Mouse (Mus musculus): ENCODE data around the gene Sp100.
"Not testable (repeated sequence)": the region's sequence is repeated elsewhere in the genome, so short reads cannot be mapped to it uniquely, and the experiment has no call there.

The Sp100 gene

GRCm38 (mm10) chr1:85649881-85650280, at the start of gene Sp100:
Gene Sp100, plus strand, starts transcription at chr1:85649988.
- DNase-seq = peak; percentile 54

DNA sequence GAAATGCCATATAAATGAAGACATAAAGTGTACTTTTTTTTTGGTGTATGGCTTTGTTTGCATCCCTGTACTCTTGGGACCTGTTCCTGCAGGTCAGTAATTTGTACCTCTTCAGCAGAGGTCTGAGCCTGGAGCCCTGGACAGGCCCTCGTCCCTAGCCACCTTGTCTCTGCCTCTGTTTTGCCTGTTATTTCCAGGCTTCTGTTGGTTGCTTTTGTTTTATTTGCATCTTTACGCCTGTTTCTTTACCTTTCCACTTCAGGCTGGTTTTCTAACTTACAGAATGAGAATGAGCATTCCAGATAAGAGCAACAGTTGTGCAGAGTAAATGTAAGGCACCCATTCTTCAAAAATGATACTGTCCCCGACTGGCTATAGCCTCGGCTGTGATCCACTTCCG, 49.7 kb upstream of the Sp100 start, which contains the start of gene Sp140:
Sp140 (plus strand) TSS at position 301 of the 400 bp plus-strand sequence.
- not testable (repeated sequence) for DNase-seq

- peak; percentile 68 to 71 for DNase-seq
These were observed 49.0 kb upstream of the Sp100 start for GRCm38 (mm10) chr1:85600794-85601193.

DNA sequence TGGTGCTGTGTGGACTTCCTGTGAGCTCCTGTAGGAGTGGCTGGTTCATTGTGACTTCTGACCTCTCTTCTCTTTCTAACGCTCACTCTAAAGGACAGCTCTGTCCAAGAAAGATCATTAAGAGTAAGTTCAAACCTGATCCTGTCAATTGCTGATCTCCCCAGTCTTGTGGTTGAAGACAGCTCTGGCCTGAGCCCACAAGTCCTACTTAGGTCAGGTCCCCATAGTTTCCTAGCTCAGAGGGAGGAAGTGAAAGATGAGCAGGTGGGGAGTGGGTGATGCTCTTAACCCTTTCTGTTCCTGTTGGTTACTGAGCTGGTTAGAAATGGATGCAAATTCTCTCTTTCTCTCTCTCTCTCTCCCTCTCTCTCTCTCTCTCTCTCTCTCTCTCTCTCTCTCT, 45.4 kb upstream of the Sp100 start:
- DNase-seq = not testable (repeated sequence)

- DNase-seq = peak; percentile 60 to 68
These were observed 41.4 kb upstream of the Sp100 start for GRCm38 (mm10) chr1:85608361-85608760.

DNA sequence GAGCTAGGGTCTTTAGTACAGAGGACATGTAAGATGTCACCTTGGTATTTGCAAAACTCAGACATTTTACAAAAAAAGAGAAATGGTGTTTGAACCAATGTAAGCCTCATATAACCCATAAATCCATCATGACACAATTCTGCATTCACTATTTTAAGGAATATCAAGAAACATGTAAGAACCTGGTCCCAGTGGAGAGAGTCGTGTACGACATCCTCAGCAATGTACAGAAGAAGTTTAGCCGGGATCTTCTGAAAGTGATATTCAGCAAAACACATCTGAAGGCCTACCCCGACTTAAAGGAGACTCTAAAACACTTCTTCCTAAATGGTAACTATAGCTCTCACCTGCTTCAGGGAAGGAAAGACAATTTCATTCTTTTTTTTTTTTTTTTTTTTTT, 39.2 kb upstream of the Sp100 start:
- not testable (repeated sequence) for DNase-seq

DNA sequence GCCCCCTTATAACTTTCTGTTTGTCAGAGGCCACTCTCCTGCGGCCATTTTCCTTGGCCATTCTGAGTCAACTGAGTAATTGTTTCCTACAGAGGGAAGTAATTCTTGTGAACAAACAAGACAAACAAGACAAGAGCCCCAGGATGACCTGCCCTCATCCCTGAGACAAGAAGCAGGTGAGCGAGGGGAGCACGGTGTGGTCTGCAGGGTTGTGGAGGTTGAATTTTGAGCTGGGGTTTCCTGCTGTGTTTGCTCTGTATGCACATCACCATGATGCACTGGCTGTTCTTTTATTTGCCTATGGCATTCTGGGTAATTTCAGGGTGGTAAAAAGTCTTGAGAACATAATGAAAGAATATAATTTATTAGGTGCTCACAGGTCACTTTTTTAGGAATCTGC, 34.7 kb upstream of the Sp100 start:
- not testable (repeated sequence) for DNase-seq

DNA sequence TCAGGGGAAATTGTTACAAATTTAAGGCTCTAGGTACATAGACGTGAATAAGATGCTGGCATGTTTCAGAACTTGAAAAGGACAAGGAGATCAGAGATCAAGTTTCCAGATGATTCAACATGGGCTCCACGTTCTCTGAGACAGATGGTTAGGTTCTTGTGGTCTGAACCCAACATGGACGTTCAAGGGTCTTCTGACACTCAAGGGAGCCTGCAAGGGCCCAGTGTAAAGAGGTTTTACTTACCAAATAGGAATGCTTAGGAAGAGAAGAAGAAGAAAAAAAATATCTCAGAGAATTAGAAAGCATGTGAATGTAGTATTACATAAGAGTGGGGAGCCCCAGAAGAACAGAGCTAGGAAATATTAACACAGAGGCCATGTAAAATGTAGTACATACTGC, 34.0 kb upstream of the Sp100 start:
- not testable (repeated sequence) for DNase-seq

- DNase-seq = not testable (repeated sequence)
These were observed 32.6 kb upstream of the Sp100 start for GRCm38 (mm10) chr1:85617161-85617560.

DNA sequence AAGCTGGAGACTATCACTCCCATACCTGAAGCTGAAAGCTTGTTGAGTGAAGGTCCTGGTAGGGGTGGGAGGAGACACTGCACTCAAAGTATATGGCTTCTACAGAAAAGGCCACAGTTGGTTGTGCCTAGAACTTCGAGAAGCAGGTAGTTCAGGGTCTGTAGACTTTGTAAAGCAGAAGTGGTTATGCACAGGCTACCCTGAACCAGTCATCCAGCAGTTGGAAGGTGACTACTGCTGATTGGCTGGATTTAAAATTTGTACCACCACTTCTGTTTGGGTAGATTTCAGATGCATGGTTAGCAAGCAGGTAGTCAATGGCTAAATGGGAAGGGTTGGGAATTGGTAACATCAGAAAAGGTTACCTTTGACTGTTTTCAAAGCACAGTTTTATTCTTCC, 31.1 kb upstream of the Sp100 start:
- peak; percentile 46 to 51 for DNase-seq

- not testable (repeated sequence) for DNase-seq
These were observed 12.9 kb upstream of the Sp100 start for GRCm38 (mm10) chr1:85636936-85637335.

- not testable (repeated sequence) for DNase-seq
These were observed 11.6 kb upstream of the Sp100 start for GRCm38 (mm10) chr1:85638144-85638543.

GRCm38 (mm10) chr1:85650524-85650923, 736 bp downstream of the Sp100 start:
- DNase-seq = peak in 1 of 2 experiments; percentile 19

- not testable (repeated sequence) for DNase-seq
These were observed 2.0 kb downstream of the Sp100 start for GRCm38 (mm10) chr1:85651770-85652275.

- DNase-seq = not testable (repeated sequence)
These were observed 7.4 kb downstream of the Sp100 start for GRCm38 (mm10) chr1:85657211-85657610.

- no peak for DNase-seq
These were observed 14.5 kb downstream of the Sp100 start for GRCm38 (mm10) chr1:85664266-85664665.

- no peak for DNase-seq
These were observed 30.4 kb downstream of the Sp100 start for GRCm38 (mm10) chr1:85680226-85680625.

DNA sequence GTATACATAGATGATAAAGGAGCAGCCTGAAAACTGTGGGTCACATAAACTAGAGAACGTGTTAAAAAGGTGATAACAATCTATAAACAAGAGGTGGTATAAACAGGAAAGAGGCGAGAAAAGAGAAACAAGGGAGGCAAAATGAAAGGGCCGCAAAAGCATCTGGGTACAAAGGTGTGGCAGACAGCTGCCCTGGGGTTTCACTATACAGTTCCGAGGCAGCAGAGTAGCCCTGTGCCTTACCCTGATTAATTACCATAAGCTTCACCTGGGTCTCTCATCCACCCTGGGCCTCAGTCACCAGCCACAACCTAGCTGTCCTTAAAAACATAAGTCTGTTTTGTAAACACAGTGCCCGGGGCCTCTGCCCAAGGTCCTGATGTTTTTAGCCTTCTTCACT, 36.9 kb downstream of the Sp100 start:
- peak; percentile 11 to 15 for DNase-seq

- peak; percentile 62 to 65 for DNase-seq
These were observed 37.6 kb downstream of the Sp100 start for GRCm38 (mm10) chr1:85687346-85687745.

DNA sequence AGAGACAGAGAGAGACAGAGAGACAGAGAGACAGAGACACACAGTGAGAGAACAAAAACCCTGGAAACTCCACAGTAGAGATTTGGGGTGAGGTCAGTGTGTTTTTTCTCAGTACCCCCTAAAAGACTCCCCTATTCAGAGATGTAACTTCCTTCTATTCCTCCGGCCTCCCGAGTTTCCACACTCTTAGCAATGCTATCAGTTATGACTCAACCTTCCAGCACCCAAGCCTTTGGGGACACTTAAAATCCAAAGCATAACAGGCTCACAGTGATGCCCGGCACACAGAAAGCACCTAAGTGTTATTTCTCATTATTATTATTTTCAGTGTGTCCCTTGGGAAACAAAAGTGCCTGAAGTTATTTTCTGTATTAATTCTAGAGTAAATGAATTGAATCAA, 40.8 kb downstream of the Sp100 start:
- DNase-seq = no peak

DNA sequence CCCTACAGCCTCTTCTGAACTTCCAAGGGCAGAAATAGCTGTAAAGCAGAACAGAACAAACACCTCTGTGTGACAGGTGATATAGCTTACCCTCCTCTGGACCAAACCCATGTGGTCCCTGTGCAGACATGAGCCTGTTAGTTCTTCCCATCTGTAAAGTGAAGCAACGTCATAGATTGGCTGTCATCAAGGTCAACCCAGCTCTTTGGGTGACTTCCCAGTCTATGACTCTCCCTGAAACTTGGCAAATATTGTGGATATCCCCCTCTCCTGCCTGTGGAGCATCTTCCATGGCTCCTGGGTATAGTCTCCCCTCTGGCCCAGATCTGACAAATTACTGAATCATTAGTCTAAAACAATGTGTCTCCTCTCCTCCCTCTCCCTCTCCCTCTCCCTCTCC, 42.5 kb downstream of the Sp100 start:
- no peak for DNase-seq

- DNase-seq = no peak
These were observed 43.5 kb downstream of the Sp100 start for GRCm38 (mm10) chr1:85693280-85693679.

DNA sequence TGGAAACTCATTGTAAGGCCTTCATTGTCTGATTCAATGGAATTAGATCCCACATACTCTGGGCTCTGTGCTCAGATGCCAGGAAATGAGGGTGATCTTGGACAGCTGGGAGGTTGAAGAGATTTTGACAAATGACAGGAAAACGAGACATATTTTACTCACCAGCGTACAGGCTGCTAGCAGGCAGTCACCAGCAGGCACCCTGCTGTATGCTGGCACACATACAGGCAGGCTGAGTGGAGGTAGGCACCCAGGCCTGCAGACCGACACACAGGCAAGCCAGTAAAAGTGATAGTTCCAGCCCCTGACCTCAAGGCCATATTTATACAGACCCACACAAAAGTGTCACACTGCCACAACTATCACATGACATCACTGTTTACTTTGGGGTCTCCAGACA, 45.9 kb downstream of the Sp100 start:
- DNase-seq = no peak

- peak; percentile 40 to 53 for DNase-seq
These were observed 48.1 kb downstream of the Sp100 start for GRCm38 (mm10) chr1:85697721-85698493.
